Mouse (Mus musculus): ENCODE measurements at regions not wholly inside any gene's neighbourhood (a gene's known extent, or its start where the extent isn't known, plus 50 kb on each side); places are given as distances from the start of the nearest gene placed in this dataset.

GRCm38 (mm10) chr1:151121686-151122085, 60.7 kb upstream of the Gm47985 start:
- no peak for DNase-seq

- DNase-seq = no peak
Measured at GRCm38 (mm10) chr1:151123964-151124363, 58.4 kb upstream of the Gm47985 start.

GRCm38 (mm10) chr1:151125028-151125659, 57.2 kb upstream of the Gm47985 start:
- no peak for DNase-seq

- DNase-seq = no peak
Measured at GRCm38 (mm10) chr1:151125764-151126485, 56.4 kb upstream of the Gm47985 start.

GRCm38 (mm10) chr1:151126756-151127155, 55.6 kb upstream of the Gm47985 start:
- DNase-seq = no peak

GRCm38 (mm10) chr1:151128005-151128404, 54.3 kb upstream of the Gm47985 start:
- DNase-seq = no peak

- DNase-seq = no peak
Measured at GRCm38 (mm10) chr1:151128955-151129354, 53.4 kb upstream of the Gm47985 start.

- no peak for DNase-seq
Measured at GRCm38 (mm10) chr1:151130036-151130435, 52.3 kb upstream of the Gm47985 start.

GRCm38 (mm10) chr1:151130845-151131626, 51.3 kb upstream of the Gm47985 start:
- DNase-seq = no peak

GRCm38 (mm10) chr1:151131627-151132284, 50.6 kb upstream of the Gm47985 start:
- no peak for DNase-seq

Data from cerebellum, adult 9-11 months (tissue).